Mouse (Mus musculus) heart, embryonic 12.5 days (tissue): ENCODE measurements at regions not wholly inside any gene's neighbourhood (a gene's known extent, or its start where the extent isn't known, plus 50 kb on each side); places are given as distances from the start of the nearest gene placed in this dataset.

Experiments
- ATAC-seq: fragments of 200-750 bp; cut with Nextera tagmentation; 2 replicates; pipeline ENCODE4 v1.8.0; 2017; ENCODE audit warnings: moderate TSS enrichment, moderate library complexity; ENCODE audit not compliant: insufficient number of reproducible peaks, low FRiP score
- H3K27ac ChIP-seq: fragments of 300-500 bp; sonication (generic); 2 replicates; pipeline ENCODE4 v1.5.1; 2016; ENCODE audit warnings: mild to moderate bottlenecking, moderate library complexity; ENCODE audit not compliant: poor library complexity, severe bottlenecking
- H3K27me3 ChIP-seq: fragments of 300-500 bp; sonication (generic); replicated peaks from 2 replicates; pipeline ENCODE4 v1.6.1; 2016; ENCODE audit warnings: mild to moderate bottlenecking, moderate library complexity
- H3K36me3 ChIP-seq: fragments of 300-500 bp; sonication (generic); 2 replicates; pipeline ENCODE4 v1.6.1; 2016; ENCODE audit warnings: mild to moderate bottlenecking, moderate library complexity
- H3K4me1 ChIP-seq: fragments of 300-500 bp; sonication (generic); replicated peaks from 2 replicates; pipeline ENCODE4 v1.6.1; 2016; ENCODE audit warnings: mild to moderate bottlenecking
- H3K4me2 ChIP-seq: fragments of 300-500 bp; sonication (generic); 2 replicates; pipeline ENCODE4 v1.6.1; 2016; ENCODE audit warnings: mild to moderate bottlenecking, moderate library complexity
- H3K4me3 ChIP-seq: fragments of 300-500 bp; sonication (generic); 2 replicates; pipeline ENCODE4 v1.5.1; 2016; ENCODE audit warnings: mild to moderate bottlenecking
- H3K9ac ChIP-seq: fragments of 300-500 bp; sonication (generic); 2 replicates; pipeline ENCODE4 v1.6.1; 2016; ENCODE audit warnings: mild to moderate bottlenecking, moderate library complexity
- H3K9me3 ChIP-seq: fragments of 300-500 bp; sonication (generic); replicated peaks from 2 replicates; pipeline ENCODE4 v1.6.1; 2016; ENCODE audit warnings: mild to moderate bottlenecking, moderate library complexity
- WGBS: fragments of 180-500 bp; shearing (Covaris S2); methylation state at CpG from one replicate; pipeline ENCODE4 v1.1.7; 2016; 5-methylcytosine and 5-hydroxymethylcytosine counted together

GRCm38 (mm10) chr1:77933095-77933766, 263.7 kb downstream of the Pax3 start:
- H3K9me3 ChIP-seq = no peaks in the 10 kb centered on the region
- H3K4me1 ChIP-seq = peaks cover 10% of the 10 kb centered on the region
- H3K27ac ChIP-seq = no peak overlapping the region
- H3K36me3 ChIP-seq = no peaks in the 10 kb centered on the region
- 66% methylated on average over 6 of the region's 6 CpGs for WGBS
- no peak overlapping the region for H3K9ac ChIP-seq
- H3K4me2 ChIP-seq = no peak overlapping the region
- ATAC-seq = no peak
- no peaks in the 10 kb centered on the region for H3K27me3 ChIP-seq
- no peak overlapping the region for H3K4me3 ChIP-seq

- WGBS = 63% methylated on average over 5 of the region's 5 CpGs
- ATAC-seq = no peak
- Histone ChIP-seq H3K27ac (no peak overlapping the region), H3K4me3 (no peak overlapping the region), H3K4me2 (no peak overlapping the region), H3K9ac (no peak overlapping the region), H3K36me3 (no peaks in the 10 kb centered on the region), H3K9me3 (no peaks in the 10 kb centered on the region), H3K4me1 (peaks cover 10% of the 10 kb centered on the region), H3K27me3 (no peaks in the 10 kb centered on the region)
These were observed 264.7 kb downstream of the Pax3 start for GRCm38 (mm10) chr1:77932226-77932625.

GRCm38 (mm10) chr1:77930661-77931060, 266.3 kb downstream of the Pax3 start:
- Histone ChIP-seq H3K27ac (no peak overlapping the region), H3K9ac (no peak overlapping the region), H3K4me1 (peaks cover 10% of the 10 kb centered on the region), H3K4me2 (no peak overlapping the region), H3K4me3 (no peak overlapping the region), H3K36me3 (no peaks in the 10 kb centered on the region), H3K27me3 (no peaks in the 10 kb centered on the region), H3K9me3 (no peaks in the 10 kb centered on the region)
- WGBS = 89% methylated on average over 6 of the region's 6 CpGs
- ATAC-seq = no peak

GRCm38 (mm10) chr1:77929552-77929951, 267.4 kb downstream of the Pax3 start:
- Histone ChIP-seq H3K9me3 (no peaks in the 10 kb centered on the region), H3K27me3 (no peaks in the 10 kb centered on the region), H3K36me3 (no peaks in the 10 kb centered on the region), H3K4me3 (no peak overlapping the region), H3K4me2 (no peak overlapping the region), H3K9ac (no peak overlapping the region), H3K27ac (no peak overlapping the region), H3K4me1 (peaks cover 4% of the 10 kb centered on the region)
- no peak for ATAC-seq
- WGBS = 55% methylated on average over 8 of the region's 8 CpGs

GRCm38 (mm10) chr1:77926146-77926545, 270.8 kb downstream of the Pax3 start:
- H3K27ac ChIP-seq = no peak overlapping the region
- no peak for ATAC-seq
- no peaks in the 10 kb centered on the region for H3K36me3 ChIP-seq
- H3K4me1 ChIP-seq = no peaks in the 10 kb centered on the region
- H3K4me3 ChIP-seq = no peak overlapping the region
- no peak overlapping the region for H3K4me2 ChIP-seq
- H3K27me3 ChIP-seq = no peaks in the 10 kb centered on the region
- no peaks in the 10 kb centered on the region for H3K9me3 ChIP-seq
- no peak overlapping the region for H3K9ac ChIP-seq
- WGBS = 79% methylated on average over 3 of the region's 3 CpGs

- 58% methylated on average over 5 of the region's 5 CpGs for whole genome bisulfite sequencing
- Histone ChIP-seq H3K36me3 (no peaks in the 10 kb centered on the region), H3K4me2 (no peak overlapping the region), H3K4me3 (no peak overlapping the region), H3K9ac (no peak overlapping the region), H3K4me1 (no peaks in the 10 kb centered on the region), H3K27me3 (no peaks in the 10 kb centered on the region), H3K9me3 (no peaks in the 10 kb centered on the region), H3K27ac (no peak overlapping the region)
- ATAC-seq = no peak
These were observed 300.7 kb downstream of the Pax3 start for GRCm38 (mm10) chr1:77896226-77896625.

GRCm38 (mm10) chr1:77879026-77879425, 317.9 kb downstream of the Pax3 start:
- ATAC-seq = no peak
- H3K4me2 ChIP-seq = no peak overlapping the region
- H3K4me1 ChIP-seq = no peaks in the 10 kb centered on the region
- no peak overlapping the region for H3K9ac ChIP-seq
- H3K4me3 ChIP-seq = no peak overlapping the region
- H3K27ac ChIP-seq = no peak overlapping the region
- H3K27me3 ChIP-seq = no peaks in the 10 kb centered on the region
- H3K9me3 ChIP-seq = no peaks in the 10 kb centered on the region
- H3K36me3 ChIP-seq = no peaks in the 10 kb centered on the region

- Histone ChIP-seq H3K4me1 (no peaks in the 10 kb centered on the region), H3K36me3 (no peaks in the 10 kb centered on the region), H3K27ac (no peak overlapping the region), H3K4me2 (no peak overlapping the region), H3K27me3 (no peaks in the 10 kb centered on the region), H3K9me3 (no peaks in the 10 kb centered on the region), H3K9ac (no peak overlapping the region), H3K4me3 (no peak overlapping the region)
- WGBS = 47% methylated on average over 2 of the region's 2 CpGs
- no peak for ATAC-seq
These were observed 326.8 kb downstream of the Pax3 start for GRCm38 (mm10) chr1:77870125-77870524.

GRCm38 (mm10) chr1:77869174-77869573, 327.8 kb downstream of the Pax3 start:
- Histone ChIP-seq H3K36me3 (no peaks in the 10 kb centered on the region), H3K9ac (no peak overlapping the region), H3K27ac (no peak overlapping the region), H3K4me1 (no peaks in the 10 kb centered on the region), H3K4me3 (no peak overlapping the region), H3K4me2 (no peak overlapping the region), H3K9me3 (no peaks in the 10 kb centered on the region), H3K27me3 (no peaks in the 10 kb centered on the region)
- 59% methylated on average over 1 of the region's 1 CpGs for WGBS
- no peak for ATAC-seq

- H3K27ac ChIP-seq = no peak overlapping the region
- H3K9me3 ChIP-seq = no peaks in the 10 kb centered on the region
- no peak for ATAC-seq
- H3K9ac ChIP-seq = no peak overlapping the region
- no peaks in the 10 kb centered on the region for H3K27me3 ChIP-seq
- H3K4me2 ChIP-seq = no peak overlapping the region
- H3K36me3 ChIP-seq = no peaks in the 10 kb centered on the region
- 82% methylated on average over 9 of the region's 9 CpGs for WGBS
- H3K4me3 ChIP-seq = no peak overlapping the region
- H3K4me1 ChIP-seq = no peaks in the 10 kb centered on the region
These were observed 337.0 kb downstream of the Pax3 start for GRCm38 (mm10) chr1:77859931-77860330.

GRCm38 (mm10) chr1:77854366-77854765, 339.5 kb upstream of the Epha4 start:
- Histone ChIP-seq H3K36me3 (no peaks in the 10 kb centered on the region), H3K4me1 (no peaks in the 10 kb centered on the region), H3K4me2 (no peak overlapping the region), H3K9me3 (no peaks in the 10 kb centered on the region), H3K27me3 (no peaks in the 10 kb centered on the region), H3K9ac (no peak overlapping the region), H3K27ac (no peak overlapping the region), H3K4me3 (no peak overlapping the region)
- 69% methylated on average over 1 of the region's 1 CpGs for WGBS
- no peak for ATAC-seq
